Mouse (Mus musculus) heart, embryonic 12.5 days (tissue): Measurements from ENCODE around the gene Gna14. TPM values are rescaled to one million over a fixed set of nuclear protein-coding genes. Genes with fewer than 3 reads are reported as not detected.

Experiments used
- ATAC-seq: fragments of 200-750 bp; cut with Nextera tagmentation; 2 replicates; pipeline ENCODE4 v1.8.0; 2017; ENCODE audit warnings: moderate TSS enrichment, moderate library complexity; ENCODE audit not compliant: insufficient number of reproducible peaks, low FRiP score
- H3K27ac ChIP-seq: fragments of 300-500 bp; sonication (generic); 2 replicates; pipeline ENCODE4 v1.5.1; 2016; ENCODE audit warnings: mild to moderate bottlenecking, moderate library complexity; ENCODE audit not compliant: poor library complexity, severe bottlenecking
- H3K27me3 ChIP-seq: fragments of 300-500 bp; sonication (generic); replicated peaks from 2 replicates; pipeline ENCODE4 v1.6.1; 2016; ENCODE audit warnings: mild to moderate bottlenecking, moderate library complexity
- H3K36me3 ChIP-seq: fragments of 300-500 bp; sonication (generic); 2 replicates; pipeline ENCODE4 v1.6.1; 2016; ENCODE audit warnings: mild to moderate bottlenecking, moderate library complexity
- H3K4me1 ChIP-seq: fragments of 300-500 bp; sonication (generic); replicated peaks from 2 replicates; pipeline ENCODE4 v1.6.1; 2016; ENCODE audit warnings: mild to moderate bottlenecking
- H3K4me2 ChIP-seq: fragments of 300-500 bp; sonication (generic); 2 replicates; pipeline ENCODE4 v1.6.1; 2016; ENCODE audit warnings: mild to moderate bottlenecking, moderate library complexity
- H3K4me3 ChIP-seq: fragments of 300-500 bp; sonication (generic); 2 replicates; pipeline ENCODE4 v1.5.1; 2016; ENCODE audit warnings: mild to moderate bottlenecking
- H3K9ac ChIP-seq: fragments of 300-500 bp; sonication (generic); 2 replicates; pipeline ENCODE4 v1.6.1; 2016; ENCODE audit warnings: mild to moderate bottlenecking, moderate library complexity
- H3K9me3 ChIP-seq: fragments of 300-500 bp; sonication (generic); replicated peaks from 2 replicates; pipeline ENCODE4 v1.6.1; 2016; ENCODE audit warnings: mild to moderate bottlenecking, moderate library complexity
- WGBS: fragments of 180-500 bp; shearing (Covaris S2); methylation state at CpG from one replicate; pipeline ENCODE4 v1.1.7; 2016; 5-methylcytosine and 5-hydroxymethylcytosine counted together
- polyA plus RNA-seq: library from polyadenylated mRNA; unstranded; fragments of >200 nt; fragmentation: Nextera tagmentation; extraction: Ambion mirVana; gene quantifications from 2 replicates; pipeline ENCODE4 v1.2.1, GENCODE M21; 2016

The Gna14 gene
- polyA plus RNA-seq, 1 experiment from 2014 or later: 0.79 TPM

DNA sequence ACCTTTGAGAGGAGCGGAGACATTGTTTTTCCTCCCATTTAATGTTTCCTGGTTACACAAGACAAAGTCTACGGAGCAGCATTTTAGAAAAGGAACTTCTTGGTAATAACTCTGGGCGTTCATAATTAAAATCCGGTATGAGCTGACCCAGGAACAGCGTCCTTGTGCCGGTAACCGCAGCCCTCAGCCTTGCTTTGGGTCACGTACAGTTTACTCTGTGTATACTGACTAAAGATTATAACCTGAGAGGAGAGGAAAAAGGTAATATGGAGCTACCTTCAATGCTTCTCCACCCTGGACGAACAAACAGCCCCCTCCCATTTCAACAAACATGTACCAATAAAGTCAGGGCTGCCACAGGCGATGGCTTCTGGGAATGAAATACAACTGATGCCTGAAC is 48.7 kb downstream of the Gna14 start:
- ATAC-seq: no peak
- H3K9me3 ChIP-seq: no peaks in the 10 kb centered on the region
- H3K4me2 ChIP-seq: no peak overlapping the region
- no peak overlapping the region for H3K4me3 ChIP-seq
- no peaks in the 10 kb centered on the region for H3K27me3 ChIP-seq
- no peaks in the 10 kb centered on the region for H3K4me1 ChIP-seq
- H3K36me3 ChIP-seq: no peaks in the 10 kb centered on the region
- no peak overlapping the region for H3K9ac ChIP-seq
- no peak overlapping the region for H3K27ac ChIP-seq
- WGBS: 89% methylated on average over 10 of the region's 10 CpGs

- no peaks in the 10 kb centered on the region for H3K36me3 ChIP-seq
- ATAC-seq: no peak
- no peaks in the 10 kb centered on the region for H3K27me3 ChIP-seq
- H3K9ac ChIP-seq: no peak overlapping the region
- H3K27ac ChIP-seq: no peak overlapping the region
- H3K9me3 ChIP-seq: no peaks in the 10 kb centered on the region
- no peak overlapping the region for H3K4me2 ChIP-seq
- H3K4me1 ChIP-seq: no peaks in the 10 kb centered on the region
- WGBS: 77% methylated on average over 5 of the region's 5 CpGs
- H3K4me3 ChIP-seq: no peak overlapping the region
Observed at GRCm38 (mm10) chr19:16484671-16485070, 49.1 kb downstream of the Gna14 start.

- Histone ChIP-seq H3K4me2 (no peak overlapping the region), H3K4me3 (no peak overlapping the region), H3K4me1 (no peaks in the 10 kb centered on the region), H3K9ac (no peak overlapping the region), H3K9me3 (no peaks in the 10 kb centered on the region), H3K36me3 (no peaks in the 10 kb centered on the region), H3K27ac (no peak overlapping the region), H3K27me3 (no peaks in the 10 kb centered on the region)
- no peak for ATAC-seq
- 61% methylated on average over 12 of the region's 12 CpGs for WGBS
Observed at GRCm38 (mm10) chr19:16490756-16491155, 55.2 kb downstream of the Gna14 start.

DNA sequence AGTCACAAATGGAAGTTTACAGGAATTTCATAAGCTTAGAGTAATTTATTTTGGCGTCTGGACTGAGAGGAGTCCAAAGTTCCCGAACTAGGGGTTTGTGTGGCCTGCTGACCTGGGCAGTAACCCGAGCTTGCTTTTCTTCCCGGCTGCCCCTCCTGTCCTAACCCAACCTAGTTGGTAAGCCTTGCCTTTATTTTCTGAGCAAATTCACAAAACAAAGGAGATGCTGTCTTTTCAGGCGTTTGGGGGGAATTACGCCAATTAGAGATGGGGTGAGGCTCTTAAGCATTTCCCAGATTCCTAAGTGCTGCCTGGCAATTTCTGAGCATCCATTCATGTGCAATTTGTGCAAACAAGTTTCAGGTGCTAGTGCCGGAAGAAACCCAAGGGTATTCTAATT is 55.9 kb downstream of the Gna14 start:
- H3K27ac ChIP-seq: no peak overlapping the region
- 63% methylated on average over 7 of the region's 7 CpGs for WGBS

DNA sequence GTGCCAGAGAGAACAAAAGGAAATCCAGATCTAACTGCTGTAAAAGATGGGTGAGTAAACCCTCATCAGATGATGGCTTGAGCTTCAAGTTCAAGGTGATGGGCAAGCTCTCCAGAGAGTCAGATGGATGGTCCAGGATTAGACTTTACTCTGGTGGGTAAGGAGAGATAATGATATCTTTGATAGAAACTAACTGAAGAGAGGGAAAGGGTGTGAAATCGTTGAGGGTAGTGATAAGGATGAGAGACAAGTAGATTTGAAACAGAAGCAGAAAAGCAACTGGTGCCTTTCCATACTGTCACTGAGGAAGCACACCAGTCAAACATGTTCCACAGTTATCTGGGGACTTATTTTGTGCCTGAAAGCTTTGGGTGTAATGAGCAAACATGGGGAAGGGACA is 56.9 kb downstream of the Gna14 start:
- WGBS: 28% methylated on average over 1 of the region's 1 CpGs
- Histone ChIP-seq H3K4me2 (no peak overlapping the region), H3K9me3 (no peaks in the 10 kb centered on the region), H3K4me1 (no peaks in the 10 kb centered on the region), H3K9ac (no peak overlapping the region), H3K27me3 (no peaks in the 10 kb centered on the region), H3K36me3 (no peaks in the 10 kb centered on the region), H3K4me3 (no peak overlapping the region), H3K27ac (no peak overlapping the region)
- ATAC-seq: no peak

More for the DNA sequence above, 55.9 kb downstream of the Gna14 start:
- Histone ChIP-seq H3K4me2 (no peak overlapping the region), H3K4me3 (no peak overlapping the region), H3K4me1 (no peaks in the 10 kb centered on the region), H3K27me3 (no peaks in the 10 kb centered on the region), H3K36me3 (no peaks in the 10 kb centered on the region), H3K9ac (no peak overlapping the region), H3K9me3 (no peaks in the 10 kb centered on the region)
- ATAC-seq: no peak

DNA sequence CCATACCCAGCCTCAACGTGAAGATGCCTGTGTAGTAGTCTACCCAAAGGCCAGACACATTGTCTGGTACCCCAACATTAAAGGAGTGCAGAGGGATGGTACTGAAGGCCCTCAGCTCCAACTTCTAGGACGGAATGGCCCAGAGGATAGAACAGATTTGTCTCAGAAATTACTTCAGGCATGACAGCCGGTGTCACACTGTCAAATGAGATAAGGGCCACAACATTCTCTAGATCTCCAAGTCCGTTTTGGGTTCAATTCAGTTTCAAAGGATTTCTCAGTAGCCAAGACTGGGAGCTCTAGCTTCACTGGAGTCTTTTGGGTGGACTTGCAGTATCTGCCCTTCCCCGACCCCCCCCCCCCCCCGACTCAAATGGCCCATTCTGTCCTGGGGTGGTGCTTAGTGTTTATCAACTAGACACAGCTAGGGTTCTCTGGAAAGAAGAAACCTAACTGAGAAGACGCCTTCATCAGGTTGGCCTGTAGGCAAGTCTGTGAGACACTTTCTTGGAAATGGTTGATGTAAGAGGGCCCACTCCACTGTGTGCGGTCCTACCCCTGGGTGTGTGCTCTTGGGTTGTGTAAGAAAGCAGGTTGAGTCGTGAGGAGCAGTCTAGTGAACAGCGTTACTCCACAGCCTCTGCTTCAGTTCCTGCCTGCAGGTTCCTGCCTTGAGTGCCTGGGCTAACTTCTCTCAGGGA is 59.4 kb downstream of the Gna14 start:
- H3K4me2 ChIP-seq: no peak overlapping the region
- no peaks in the 10 kb centered on the region for H3K4me1 ChIP-seq
- no peaks in the 10 kb centered on the region for H3K27me3 ChIP-seq
- no peak overlapping the region for H3K4me3 ChIP-seq
- H3K27ac ChIP-seq: no peak overlapping the region
- 79% methylated on average over 10 of the region's 10 CpGs for WGBS
- no peaks in the 10 kb centered on the region for H3K36me3 ChIP-seq
- H3K9ac ChIP-seq: no peak overlapping the region
- H3K9me3 ChIP-seq: no peaks in the 10 kb centered on the region
- ATAC-seq: no peak

DNA sequence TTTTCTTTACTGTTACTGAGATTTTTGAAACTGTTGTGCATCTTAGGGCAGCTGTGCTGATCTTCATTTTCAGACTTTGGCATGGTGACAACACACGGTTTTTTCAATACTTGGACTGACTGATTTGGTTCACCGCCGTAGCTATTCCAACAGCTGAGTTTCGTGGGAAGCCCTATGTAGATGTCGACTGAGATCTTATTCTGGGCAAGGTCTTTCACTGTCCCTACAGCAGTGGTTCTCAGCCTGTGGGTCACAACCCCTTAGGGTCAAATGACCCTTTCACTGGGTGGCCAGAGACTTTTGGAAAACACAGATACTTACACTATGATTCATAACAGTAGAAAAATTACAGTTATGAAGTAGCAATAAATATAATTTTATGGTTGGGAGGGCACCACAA is 60.5 kb downstream of the Gna14 start:
- no peak for ATAC-seq
- no peak overlapping the region for H3K27ac ChIP-seq
- no peaks in the 10 kb centered on the region for H3K27me3 ChIP-seq
- H3K4me1 ChIP-seq: no peaks in the 10 kb centered on the region
- WGBS: 85% methylated on average over 5 of the region's 5 CpGs
- H3K9me3 ChIP-seq: no peaks in the 10 kb centered on the region
- no peak overlapping the region for H3K9ac ChIP-seq
- H3K36me3 ChIP-seq: no peaks in the 10 kb centered on the region
- H3K4me2 ChIP-seq: no peak overlapping the region
- no peak overlapping the region for H3K4me3 ChIP-seq

DNA sequence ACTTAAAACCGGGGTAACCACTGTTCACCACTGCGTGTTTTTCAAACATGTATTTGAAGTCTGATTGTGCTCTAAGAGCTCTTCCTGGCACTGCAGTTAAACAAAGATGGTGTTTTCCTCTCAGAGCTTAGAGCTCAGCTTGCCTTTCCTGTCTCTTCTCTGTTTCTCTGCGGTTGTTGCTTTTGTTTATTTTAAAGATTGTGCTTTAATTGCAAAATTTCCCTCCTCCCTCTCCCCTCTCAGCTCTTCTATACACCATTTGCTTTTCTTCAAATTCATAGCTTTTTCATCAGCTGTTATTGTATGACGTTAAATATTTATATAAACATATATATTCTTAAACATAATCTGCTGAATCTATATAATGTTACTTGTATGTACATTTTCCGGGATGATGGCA is 66.5 kb downstream of the Gna14 start:
- H3K36me3 ChIP-seq: no peaks in the 10 kb centered on the region
- no peak for ATAC-seq
- no peak overlapping the region for H3K4me3 ChIP-seq
- H3K27me3 ChIP-seq: no peaks in the 10 kb centered on the region
- no peak overlapping the region for H3K9ac ChIP-seq
- no peak overlapping the region for H3K27ac ChIP-seq
- no peak overlapping the region for H3K4me2 ChIP-seq
- H3K4me1 ChIP-seq: peaks cover 3% of the 10 kb centered on the region; the same call in 1 of the 2 replicates
- WGBS: 62% methylated on average over 5 of the region's 5 CpGs
- no peaks in the 10 kb centered on the region for H3K9me3 ChIP-seq

- WGBS: 70% methylated on average over 6 of the region's 6 CpGs
- Histone ChIP-seq H3K9me3 (0 out of 2 replicates have a peak, but pooled peaks cover 3% of the 10 kb centered on the region), H3K4me3 (no peak overlapping the region), H3K4me1 (peaks cover 15% of the 10 kb centered on the region), H3K9ac (no peak overlapping the region), H3K27me3 (no peaks in the 10 kb centered on the region), H3K4me2 (no peak overlapping the region), H3K36me3 (no peaks in the 10 kb centered on the region), H3K27ac (no peak overlapping the region)
- no peak for ATAC-seq
Observed at GRCm38 (mm10) chr19:16506711-16507364, 71.3 kb downstream of the Gna14 start.

DNA sequence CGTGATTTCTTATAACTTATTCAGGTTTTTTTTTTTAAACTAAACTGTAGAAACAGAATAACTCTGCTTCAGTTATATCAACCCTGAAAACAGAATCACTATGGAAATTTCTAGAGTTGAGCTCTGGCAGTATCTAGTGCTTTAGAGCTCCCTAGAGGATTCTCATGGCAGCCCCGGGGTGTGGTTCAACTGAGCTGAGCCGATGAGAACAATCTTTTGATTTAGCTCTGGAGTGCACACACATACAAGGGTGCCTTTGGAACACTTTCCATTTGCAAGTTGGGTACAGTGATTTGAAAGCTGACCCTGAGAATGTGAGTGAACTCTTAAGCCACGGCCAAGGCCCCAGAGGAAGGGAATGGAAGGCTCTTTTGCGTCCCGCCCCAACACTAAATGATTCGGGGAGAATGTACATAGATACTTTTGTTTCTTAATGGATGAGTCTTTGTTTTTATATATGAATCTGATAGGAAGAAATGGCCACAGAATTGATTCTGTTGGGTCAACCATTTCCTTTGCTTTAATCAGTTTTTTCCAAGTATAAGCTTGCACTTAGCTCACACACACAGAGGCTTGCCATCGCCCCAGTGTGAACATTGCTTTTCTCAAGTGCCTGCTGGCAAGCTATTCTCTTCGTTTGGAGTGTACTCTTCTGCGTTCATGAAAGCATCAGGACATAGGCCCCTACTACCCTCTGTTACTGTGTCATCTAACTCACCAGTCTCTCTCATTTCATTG is 75.0 kb downstream of the Gna14 start:
- Histone ChIP-seq H3K36me3 (no peaks in the 10 kb centered on the region), H3K9ac (no peak overlapping the region), H3K4me3 (no peak overlapping the region), H3K4me2 (no peak overlapping the region), H3K27ac (peak overlapping the region; percentile 54; the same call in 1 of the 2 replicates), H3K4me1 (peaks cover 15% of the 10 kb centered on the region), H3K9me3 (0 out of 2 replicates have a peak, but pooled peaks cover 3% of the 10 kb centered on the region), H3K27me3 (no peaks in the 10 kb centered on the region)
- 77% methylated on average over 10 of the region's 10 CpGs for WGBS
- no peak for ATAC-seq

DNA sequence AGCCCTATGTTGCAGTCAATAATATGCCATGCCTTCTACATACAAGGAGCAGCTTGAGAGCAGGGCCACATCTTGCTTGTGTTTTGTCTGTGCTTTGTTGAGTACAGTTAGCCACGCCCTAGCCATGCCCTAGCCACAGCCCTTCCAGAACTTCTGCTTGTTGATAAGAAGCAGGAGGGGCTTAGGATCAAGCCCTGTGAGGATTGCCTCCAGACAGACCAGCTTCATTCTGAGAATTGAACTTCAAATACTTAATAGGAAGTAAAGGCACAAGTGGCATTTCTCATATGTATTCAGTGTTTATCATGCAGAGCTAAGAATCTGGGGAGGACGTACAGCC is 75.5 kb downstream of the Gna14 start:
- Histone ChIP-seq H3K4me2 (no peak overlapping the region), H3K36me3 (no peaks in the 10 kb centered on the region), H3K4me3 (no peak overlapping the region), H3K27me3 (no peaks in the 10 kb centered on the region), H3K4me1 (peaks cover 12% of the 10 kb centered on the region), H3K9ac (no peak overlapping the region), H3K9me3 (0 out of 2 replicates have a peak, but pooled peaks cover 3% of the 10 kb centered on the region), H3K27ac (peak overlapping the region; percentile 54; the same call in 1 of the 2 replicates)
- 54% methylated on average over 2 of the region's 2 CpGs for WGBS
- peak; percentile 89 for ATAC-seq
